Mouse (Mus musculus) E14TG2a.4 (cell line): ENCODE results near the gene Ace.

ENCODE experiments used
- CTCF ChIP-seq: conservative IDR thresholded peaks from 2 replicates; pipeline ENCODE4 v1.5.1; 2014; ENCODE audit warnings: low read length
- NANOG ChIP-seq: IDR thresholded peaks from 2 replicates; pipeline ENCODE4 v1.6.1; 2014; ENCODE audit warnings: borderline replicate concordance, low read length, mixed read lengths

GRCm38 (mm10) chr11:105952111-105952510, 15.6 kb upstream of the Ace start:
- no peak for TF ChIP-seq CTCF
- no peak for TF ChIP-seq NANOG
